20 mouse cellular contexts compared by ENCODE assay signal in genomic region chrX:5803181-5803580, GRCm38 (mm10).
DNase-seq lines count a peak whose midpoint lies in the region; ATAC-seq and TF ChIP-seq lines count a peak whose summit lies in the region.
"Had no signal": no experiment of that assay in that cellular context is flagged by ENCODE, and none has a peak within 500 bp of the region (broad histone marks: within the 10 kb centered on the region; RNA-seq: fewer than 3 reads in every experiment).

No protein-coding gene starts in this region.

- 29% methylated on average over 1 of the region's 1 CpGs for WGBS in heart, adult 2 months

- TF ChIP-seq CTCF in heart, adult 2 months (IDR thresholded peaks at IDR 0.05), result peak; percentile 14; the same call in 1 of the 2 replicates
- TF ChIP-seq CTCF in layer of hippocampus, adult 2 months (conservative IDR thresholded peaks at IDR 0.05), result peak; percentile 71
- peak; percentile 4; the same call in 1 of the 2 replicates for TF ChIP-seq CTCF in brain, embryonic 14.5 days (IDR thresholded peaks at IDR 0.05; ENCODE audit: borderline replicate concordance, extremely low read depth, insufficient read depth, insufficient read length)

- no peak for TF ChIP-seq POLR2A in heart, adult 2 months (IDR thresholded peaks at IDR 0.05; ENCODE audit: insufficient read depth, low read depth, low read length)
- no peak for TF ChIP-seq POLR2A in brain, embryonic 14.5 days (IDR thresholded peaks at IDR 0.05; ENCODE audit: borderline replicate concordance, extremely low read depth, insufficient read depth, insufficient read length, poor library complexity, severe bottlenecking)

- no peaks in the 10 kb centered on the region for H3K79me2 ChIP-seq in heart, adult 2 months (replicated peaks; ENCODE audit: control insufficient read depth, insufficient read depth, low read length)

- TF ChIP-seq EP300 in heart, adult 2 months (IDR thresholded peaks at IDR 0.05; ENCODE audit: insufficient read depth, low read depth, low read length), result no peak

- H3K4me3 ChIP-seq in heart, adult 2 months, result no peak overlapping the region
- no peak overlapping the region for H3K4me3 ChIP-seq in layer of hippocampus, adult 2 months
- H3K4me3 ChIP-seq: embryonic facial prominence, embryonic 12.5 days; erythroblast, embryonic 14.5 days; forebrain, embryonic 13.5 days; liver, embryonic 12.5 days; neural tube, embryonic 12.5 days had no signal

- ATAC-seq in megakaryocyte, adult 5-6 weeks (ENCODE audit: poor library complexity, severe bottlenecking), result no peak
- ATAC-seq: forebrain, embryonic 13.5 days; liver, embryonic 12.5 days had no signal

- intact Hi-C loops in heart, adult 2 months (cut with DNase I), result no loop called here

- H3K4me1 ChIP-seq in heart, adult 2 months (ENCODE audit: control insufficient read depth, insufficient read depth, low read length), result no peaks in the 10 kb centered on the region
- H3K4me1 ChIP-seq: embryonic facial prominence, embryonic 12.5 days; forebrain, embryonic 13.5 days; liver, embryonic 12.5 days; neural tube, embryonic 12.5 days had no signal

- H3K36me3 ChIP-seq in heart, adult 2 months (ENCODE audit: control insufficient read depth, insufficient read depth, low read length), result no peaks in the 10 kb centered on the region
- H3K36me3 ChIP-seq: embryonic facial prominence, embryonic 12.5 days; liver, embryonic 12.5 days; neural tube, embryonic 12.5 days had no signal

- H3K9ac ChIP-seq in heart, adult 2 months (ENCODE audit: low read depth, low read length), result no peak overlapping the region
- H3K9ac ChIP-seq: embryonic facial prominence, embryonic 12.5 days; forebrain, embryonic 13.5 days; hindbrain, embryonic 14.5 days; liver, embryonic 12.5 days; lung, embryonic 14.5 days; neural tube, embryonic 12.5 days had no signal

- H3K27ac ChIP-seq in heart, adult 2 months, result no peak overlapping the region
- no peak overlapping the region for H3K27ac ChIP-seq in layer of hippocampus, adult 2 months
- H3K27ac ChIP-seq: embryonic facial prominence, embryonic 12.5 days; forebrain, embryonic 13.5 days; hindbrain, embryonic 14.5 days; liver, embryonic 12.5 days; macrophage; neural tube, embryonic 12.5 days had no signal

- no peak for DNase-seq in heart, adult 2 months
- no peak for DNase-seq in heart, adult 8-10 months (ENCODE audit: low spot score)
- DNase-seq in layer of hippocampus, adult 2 months (ENCODE audit: low spot score in 2 of 2), result no peak
- no peak for DNase-seq in layer of hippocampus, postnatal 25 days (ENCODE audit: extremely low spot score in 1 of 2, low spot score in 1 of 2)
- DNase-seq in R1 (ENCODE audit: low read depth, low spot score), result peak; percentile 1
- DNase-seq in brain, embryonic 14.5 days (ENCODE audit: low read depth), result no peak
- DNase-seq: cerebellum, adult 11 months; cerebellum, postnatal 36 days; gastrocnemius, postnatal 10 days; kidney, adult 11 months; lung, embryonic 14.5 days; thymus, postnatal 25 days had no signal

- H3K27me3 ChIP-seq in heart, adult 2 months (ENCODE audit: control insufficient read depth, insufficient read depth, low read length), result no peaks in the 10 kb centered on the region
- H3K27me3 ChIP-seq: embryonic facial prominence, embryonic 12.5 days; forebrain, embryonic 13.5 days; liver, embryonic 12.5 days; neural tube, embryonic 12.5 days had no signal

Comparison
In these comparisons a context has a peak if more than half of its experiments do, and no peak if none do; other contexts are left out.
1. CTCF ChIP-seq: peak in every context shown above with its lines; median percentile 71 in layer of hippocampus, adult 2 months; 14 in heart, adult 2 months; 4 in brain, embryonic 14.5 days.